Mouse (Mus musculus) ES-E14 (cell line): Measurements from ENCODE around the gene Zbtb20. TPM values are rescaled to one million over a fixed set of nuclear protein-coding genes. Genes with fewer than 3 reads are reported as not detected.

Experiments used
- DNase-seq: peaks from one replicate; pipeline ENCODE4 v3.0.0-alpha.2; 2013; ENCODE audit warnings: low read depth, low spot score
- H3K27ac ChIP-seq: 2 replicates; pipeline ENCODE4 v1.5.1; 2012; ENCODE audit warnings: low read depth, mild to moderate bottlenecking, low read length, moderate library complexity, mixed read lengths; ENCODE audit not compliant: poor library complexity, insufficient read depth, severe bottlenecking
- H3K36me3 ChIP-seq: 2 replicates; pipeline ENCODE4 v1.6.1; 2012; ENCODE audit warnings: mild to moderate bottlenecking, low read length, moderate library complexity, mixed read lengths; ENCODE audit not compliant: control insufficient read depth, poor library complexity, insufficient read depth, severe bottlenecking
- H3K4me1 ChIP-seq, 2 experiments: fragments of 150-350 bp in 1 of 2; sonication (generic) in 1 of 2; 2 replicates each; pipeline ENCODE4 v1.6.1; 2012; ENCODE audit warnings: low read length in 2 of 2, mild to moderate bottlenecking in 1 of 2, mixed read lengths in 1 of 2; ENCODE audit not compliant: control insufficient read depth in 2 of 2, insufficient read depth in 2 of 2, poor library complexity in 1 of 2
- H3K4me3 ChIP-seq, 2 experiments: fragments of 150-350 bp in 1 of 2; sonication (generic) in 1 of 2; 2 replicates each; pipeline ENCODE4 v1.5.1; 2012; ENCODE audit warnings: low read length in 2 of 2, low read depth in 1 of 2, mild to moderate bottlenecking in 1 of 2, mixed read lengths in 1 of 2; ENCODE audit not compliant: insufficient read depth in 1 of 2, poor library complexity in 1 of 2, severe bottlenecking in 1 of 2
- H3K9ac ChIP-seq: 2 replicates; pipeline ENCODE4 v1.6.1; 2012; ENCODE audit warnings: low read depth, mild to moderate bottlenecking, low read length, mixed read lengths; ENCODE audit not compliant: poor library complexity, insufficient read depth, severe bottlenecking
- H3K9me3 ChIP-seq: fragments of 150-350 bp; sonication (generic); 2 replicates; pipeline ENCODE4 v1.6.1; 2012; ENCODE audit warnings: low read depth, mild to moderate bottlenecking, low read length; ENCODE audit not compliant: control insufficient read depth, insufficient read depth
- CHD2 ChIP-seq: IDR thresholded peaks from 2 replicates; pipeline ENCODE4 v1.6.1; 2014; ENCODE audit warnings: mild to moderate bottlenecking, low read depth, low read length, inconsistent platforms
- HCFC1 ChIP-seq: IDR thresholded peaks from 2 replicates; pipeline ENCODE4 v1.6.1; 2012; ENCODE audit warnings: low read length, inconsistent platforms, borderline replicate concordance; ENCODE audit not compliant: insufficient read depth
- MAFK ChIP-seq: IDR thresholded peaks from 2 replicates; pipeline ENCODE4 v1.6.1; 2014; ENCODE audit warnings: mild to moderate bottlenecking, low read depth, low read length, inconsistent platforms; ENCODE audit not compliant: insufficient read depth
- ZC3H11A ChIP-seq: IDR thresholded peaks from 2 replicates; pipeline ENCODE4 v1.6.1; 2012; ENCODE audit warnings: low read depth, mild to moderate bottlenecking, inconsistent platforms, low read length, borderline replicate concordance
- ZNF384 ChIP-seq: IDR thresholded peaks from 2 replicates; pipeline ENCODE4 v1.6.1; 2012; ENCODE audit warnings: low read depth, low read length, inconsistent platforms
- in situ Hi-C, 2 experiments: fragments of 600-800 bp; cut with MboI; formaldehyde crosslinking; loops; one replicate each; pipeline ENCODE4 v1.15.1; 2025; ENCODE audit warnings: low sequenced_read_pairs in 2 of 2, inconsistent platforms in 1 of 2; ENCODE audit not compliant: unreplicated experiment in 2 of 2
- total RNA-seq: library from RNA; depleted of rRNA; stranded (reverse); fragments of 300-350 nt; gene quantifications from 2 replicates; pipeline ENCODE4 v1.2.3, GENCODE M21; 2012

The Zbtb20 gene
- total RNA-seq, 1 experiment, result 4.0 TPM

DNA sequence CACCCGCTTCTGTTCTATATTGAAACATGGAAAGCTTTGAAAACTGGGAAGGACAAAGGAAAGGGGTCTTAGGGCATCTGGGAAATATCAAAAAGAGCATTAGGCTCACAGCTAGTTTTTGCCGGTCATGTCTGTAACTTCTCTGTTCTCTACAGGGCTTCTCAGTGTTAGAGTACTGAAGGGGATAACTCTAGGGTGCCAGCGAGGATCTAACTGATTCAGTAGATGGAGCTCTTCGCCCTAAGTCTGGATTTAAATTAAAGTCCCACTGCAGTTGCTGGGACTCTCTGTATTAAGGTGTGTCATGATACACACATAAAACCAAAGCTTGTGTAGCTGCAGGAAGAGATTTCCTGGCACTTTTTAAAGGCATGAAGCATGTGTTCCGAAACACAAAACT is 634.8 kb downstream of the Zbtb20 start:
- no peak overlapping the region for H3K4me3 ChIP-seq
- H3K27ac ChIP-seq, result no peak overlapping the region
- H3K4me1 ChIP-seq, result no peaks in the 10 kb centered on the region
- DNase-seq, result no peak
- no peaks in the 10 kb centered on the region for H3K9me3 ChIP-seq
- H3K9ac ChIP-seq, result no peak overlapping the region
- in situ Hi-C loops, result no loop called here
- H3K36me3 ChIP-seq, result no peaks in the 10 kb centered on the region
- TF ChIP-seq MAFK, result no peak

DNA sequence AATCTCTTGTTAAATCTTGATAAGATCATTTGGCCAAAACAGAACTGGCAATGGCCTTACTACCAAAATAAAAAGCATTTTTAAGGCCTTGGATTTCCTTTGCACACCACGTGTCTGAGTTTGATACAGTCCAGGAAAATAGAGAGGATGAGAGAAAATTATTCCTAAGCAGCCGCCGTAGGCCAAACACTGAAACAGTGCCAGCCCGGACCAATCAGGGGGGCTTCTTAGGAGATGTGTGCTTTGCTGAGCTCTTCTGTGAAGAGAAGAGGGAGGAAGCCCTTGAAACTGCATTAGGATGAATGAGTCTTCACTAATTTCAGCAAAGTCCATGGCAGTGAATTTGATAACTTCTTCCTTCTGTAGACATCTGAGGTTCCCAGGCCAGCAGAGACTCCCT is 635.9 kb downstream of the Zbtb20 start:
- no peak for TF ChIP-seq MAFK
- TF ChIP-seq ZC3H11A, result no peak
- TF ChIP-seq CHD2, result no peak
- no peak for TF ChIP-seq HCFC1
- TF ChIP-seq ZNF384, result no peak
- no peak overlapping the region for H3K4me3 ChIP-seq
- H3K9ac ChIP-seq, result no peak overlapping the region
- in situ Hi-C loops, result no loop called here
- no peak for DNase-seq
- H3K9me3 ChIP-seq, result no peaks in the 10 kb centered on the region
- H3K36me3 ChIP-seq, result no peaks in the 10 kb centered on the region
- H3K27ac ChIP-seq, result no peak overlapping the region
- no peaks in the 10 kb centered on the region for H3K4me1 ChIP-seq

DNA sequence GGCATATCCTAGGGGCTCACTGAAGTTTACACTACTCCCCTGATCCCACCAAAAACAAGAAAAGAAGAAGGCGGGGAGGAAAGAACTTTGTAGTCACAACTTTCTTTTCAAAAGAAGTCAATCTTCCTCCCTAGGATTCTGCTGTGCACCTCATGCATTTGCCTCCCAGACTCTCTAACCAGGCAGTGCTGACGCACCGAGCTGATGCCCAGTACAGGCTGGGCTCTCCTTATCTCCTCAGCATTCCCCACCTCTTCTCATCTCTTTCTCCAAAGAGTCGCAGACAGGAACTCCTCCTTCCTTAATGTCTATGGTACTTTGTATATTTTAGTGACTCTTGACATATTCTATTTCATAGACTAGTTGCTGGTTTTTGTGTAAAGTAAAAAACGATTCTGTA is 638.3 kb downstream of the Zbtb20 start:
- Histone ChIP-seq H3K36me3 (no peaks in the 10 kb centered on the region), H3K27ac (no peak overlapping the region), H3K9me3 (no peaks in the 10 kb centered on the region), H3K4me3 (no peak overlapping the region), H3K4me1 (no peaks in the 10 kb centered on the region), H3K9ac (no peak overlapping the region)
- TF ChIP-seq ZC3H11A (no peak), MAFK (no peak), HCFC1 (no peak), CHD2 (no peak), ZNF384 (no peak)
- DNase-seq, result no peak
- in situ Hi-C loops, result no loop called here

DNA sequence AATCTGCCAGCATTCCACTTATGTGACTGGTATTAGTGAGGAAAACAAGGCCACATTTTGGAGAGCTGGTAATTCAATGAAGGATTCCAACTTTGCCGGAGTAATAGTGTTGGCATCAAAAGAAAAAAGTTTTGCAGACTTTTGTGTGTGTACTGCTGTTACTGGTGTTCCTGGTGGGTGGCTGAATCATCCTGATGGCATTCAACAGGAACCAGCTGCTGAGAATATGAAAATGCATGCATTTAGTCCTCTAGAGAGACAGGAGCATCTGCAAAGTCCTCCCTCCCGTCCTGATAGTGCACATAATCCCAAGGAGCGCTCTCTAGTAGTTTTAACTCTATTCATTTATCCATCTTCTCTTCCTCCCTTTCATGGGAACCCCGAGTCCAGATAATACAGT is 639.9 kb downstream of the Zbtb20 start:
- no peak for TF ChIP-seq CHD2
- TF ChIP-seq ZC3H11A, result no peak
- no peak for TF ChIP-seq HCFC1
- no peak for TF ChIP-seq MAFK
- TF ChIP-seq ZNF384, result no peak
- in situ Hi-C loops, result no loop called here
- Histone ChIP-seq H3K4me3 (no peak overlapping the region), H3K4me1 (no peaks in the 10 kb centered on the region), H3K27ac (no peak overlapping the region), H3K9ac (no peak overlapping the region), H3K9me3 (no peaks in the 10 kb centered on the region), H3K36me3 (no peaks in the 10 kb centered on the region)
- DNase-seq, result no peak

DNA sequence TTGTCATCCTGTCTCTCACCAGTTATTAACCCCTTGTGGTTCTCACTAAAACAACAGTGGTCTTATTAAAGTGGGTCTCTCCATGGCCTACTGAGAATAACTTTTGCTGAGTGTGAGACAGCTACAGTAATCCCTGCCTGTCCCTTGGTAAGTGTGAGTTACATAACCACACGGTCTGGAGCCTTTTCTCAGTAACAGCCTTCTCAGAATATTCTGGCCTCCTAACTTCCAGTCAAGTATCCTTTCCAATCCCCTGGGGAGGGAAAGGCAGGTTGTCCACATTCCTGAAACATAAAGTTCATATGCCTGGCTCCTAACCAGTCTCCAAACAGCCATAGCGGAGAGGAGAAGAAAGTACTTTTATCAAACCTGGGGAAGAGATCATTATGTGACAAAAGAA is 644.6 kb downstream of the Zbtb20 start:
- Histone ChIP-seq H3K36me3 (no peaks in the 10 kb centered on the region), H3K4me3 (no peak overlapping the region), H3K27ac (no peak overlapping the region), H3K4me1 (no peaks in the 10 kb centered on the region), H3K9me3 (no peaks in the 10 kb centered on the region), H3K9ac (no peak overlapping the region)
- no peak for DNase-seq
- in situ Hi-C loops, result no loop called here
- TF ChIP-seq MAFK (no peak), HCFC1 (no peak), ZNF384 (no peak), CHD2 (no peak), ZC3H11A (no peak)
